Mouse (Mus musculus): ENCODE measurements around the gene Gm6408. TPM values are rescaled to one million over a fixed set of nuclear protein-coding genes. Genes with fewer than 3 reads are reported as not detected.
"Not testable (repeated sequence)": the region's sequence is repeated elsewhere in the genome, so short reads cannot be mapped to it uniquely, and the experiment has no call there.

Gene Gm6408
- total and polyA plus RNA-seq, 2 experiments, result not detected

- not testable (repeated sequence) for H3K36me3 ChIP-seq (ENCODE audit: control insufficient read depth, insufficient read depth, low read length); H3K4me1 ChIP-seq (ENCODE audit: control insufficient read depth, insufficient read depth, low read length); H3K27me3 ChIP-seq (ENCODE audit: control insufficient read depth, insufficient read depth, low read length); DNase-seq (ENCODE audit: extremely low read depth, low read depth, low spot score); H3K4me3 ChIP-seq (ENCODE audit: insufficient read depth, low read depth, low read length); H3K9ac ChIP-seq (ENCODE audit: low read depth, low read length); H3K79me2 ChIP-seq (ENCODE audit: control insufficient read depth, insufficient read depth, low read length); H3K27ac ChIP-seq (replicated peaks; ENCODE audit: insufficient read depth, low read depth, low read length)
- 91% methylated on average over 3 of the region's 3 CpGs for WGBS
These were observed 43.7 kb downstream of the Gm6408 start, which contains the start of gene Gm3404 for GRCm38 (mm10) chr5:146525501-146525900. Gene Gm3404 (plus strand): TSS chr5:146525801.

Other genes starting within 250 kb of the Gm6408 start
- gene Wasf3, start 97.0 kb upstream of the Gm6408 start, total RNA-seq (2014; rRNA removed), result 0.07 and 0.09 TPM in 2 replicates
- gene Wasf3, start 97.0 kb upstream of the Gm6408 start, polyA plus RNA-seq (2012; rRNA removed), result 0.02 and 0.04 TPM in 2 replicates
- gene Gm6370, start 9.4 kb downstream of the Gm6408 start, total RNA-seq (2014; rRNA removed), result not detected in 2 replicates
- gene Gm6370, start 9.4 kb downstream of the Gm6408 start, polyA plus RNA-seq (2012; rRNA removed), result not detected in 2 replicates
- not detected in 2 replicates for gene 4930449I24Rik, start 20.4 kb downstream of the Gm6408 start, total RNA-seq (2014; rRNA removed)
- not detected in 2 replicates for gene 4930449I24Rik, start 20.4 kb downstream of the Gm6408 start, polyA plus RNA-seq (2012; rRNA removed)
- gene Gm3402, start 32.2 kb downstream of the Gm6408 start, total RNA-seq (2014; rRNA removed), result not detected in 2 replicates
- not detected in 2 replicates for gene Gm3402, start 32.2 kb downstream of the Gm6408 start, polyA plus RNA-seq (2012; rRNA removed)
- gene Gm3404, start 43.8 kb downstream of the Gm6408 start, total RNA-seq (2014; rRNA removed), result not detected in 2 replicates
- not detected in 2 replicates for gene Gm3404, start 43.8 kb downstream of the Gm6408 start, polyA plus RNA-seq (2012; rRNA removed)
- gene Gm3409, start 55.7 kb downstream of the Gm6408 start, total RNA-seq (2014; rRNA removed), result not detected in 2 replicates
- not detected in 2 replicates for gene Gm3409, start 55.7 kb downstream of the Gm6408 start, polyA plus RNA-seq (2012; rRNA removed)
- gene Gm3415, start 74.2 kb downstream of the Gm6408 start, total RNA-seq (2014; rRNA removed), result not detected in 2 replicates
- not detected in 2 replicates for gene Gm3415, start 74.2 kb downstream of the Gm6408 start, polyA plus RNA-seq (2012; rRNA removed)
- 0.65 and 0.81 TPM in 2 replicates for gene Gpr12, start 103.3 kb downstream of the Gm6408 start, total RNA-seq (2014; rRNA removed)
- 2.7 TPM in 2 replicates for gene Gpr12, start 103.3 kb downstream of the Gm6408 start, polyA plus RNA-seq (2012; rRNA removed)

Data from liver, adult 2 months (tissue).